Mouse (Mus musculus) central nervous system, embryonic 14 days (tissue): Measurements from ENCODE around the gene Kdm5a. TPM values are rescaled to one million over a fixed set of nuclear protein-coding genes. Genes with fewer than 3 reads are reported as not detected.

Experiments used
- polyA plus RNA-seq: library from polyadenylated mRNA; depleted of rRNA; stranded (reverse); fragments of >200 nt; gene quantifications from 2 replicates; pipeline ENCODE4 v1.2.3, GENCODE M21; 2012; rRNA removed

Kdm5a gene
- 13.8 and 13.9 TPM in 2 replicates for polyA plus RNA-seq

DNA sequence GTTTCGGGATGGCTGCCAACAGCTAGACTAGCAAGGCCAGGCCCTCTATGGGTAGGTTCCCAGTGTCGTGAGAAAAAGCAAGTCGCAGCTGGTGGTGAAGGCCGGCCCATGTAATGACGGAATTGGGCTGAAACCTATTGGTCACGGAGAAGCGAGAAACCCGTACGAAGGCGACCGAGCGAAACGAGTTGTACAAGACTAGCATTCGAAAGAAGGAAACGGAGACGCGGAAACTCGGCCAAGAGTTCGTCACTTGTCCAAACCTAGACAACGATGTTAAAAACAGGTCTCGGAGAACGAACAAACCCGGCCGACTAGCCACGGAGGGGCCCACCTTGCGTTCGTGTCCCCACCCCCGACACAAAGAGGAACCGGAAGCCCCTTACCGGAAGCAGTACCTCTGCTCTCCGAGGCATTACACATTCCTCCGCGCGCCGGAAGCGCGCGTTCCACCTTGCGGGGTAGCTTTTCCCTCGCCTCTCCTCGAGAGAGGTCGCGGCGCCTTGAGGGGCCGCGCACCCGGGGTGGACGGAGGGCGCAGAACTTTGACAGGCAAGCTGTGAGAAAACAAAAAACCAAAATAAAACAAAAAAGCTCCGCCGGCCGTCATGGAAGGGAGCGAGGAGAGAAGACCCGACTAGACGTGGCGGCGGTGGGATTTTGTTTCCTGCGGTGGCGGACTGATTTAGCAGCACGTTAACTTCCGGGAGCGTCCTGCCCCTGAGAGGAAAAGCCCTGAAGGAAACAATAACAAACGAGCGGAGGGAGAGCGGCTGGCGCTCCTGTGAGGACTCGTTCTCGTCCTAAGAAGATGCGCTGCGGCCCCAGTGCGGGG is at the start of gene Kdm5a, which contains the start of gene Ccdc77:
Kdm5a (plus strand) TSS at position 437 of the 835 bp plus-strand sequence.
Ccdc77 (minus strand) TSS at position 687 of the 835 bp plus-strand sequence.

DNA sequence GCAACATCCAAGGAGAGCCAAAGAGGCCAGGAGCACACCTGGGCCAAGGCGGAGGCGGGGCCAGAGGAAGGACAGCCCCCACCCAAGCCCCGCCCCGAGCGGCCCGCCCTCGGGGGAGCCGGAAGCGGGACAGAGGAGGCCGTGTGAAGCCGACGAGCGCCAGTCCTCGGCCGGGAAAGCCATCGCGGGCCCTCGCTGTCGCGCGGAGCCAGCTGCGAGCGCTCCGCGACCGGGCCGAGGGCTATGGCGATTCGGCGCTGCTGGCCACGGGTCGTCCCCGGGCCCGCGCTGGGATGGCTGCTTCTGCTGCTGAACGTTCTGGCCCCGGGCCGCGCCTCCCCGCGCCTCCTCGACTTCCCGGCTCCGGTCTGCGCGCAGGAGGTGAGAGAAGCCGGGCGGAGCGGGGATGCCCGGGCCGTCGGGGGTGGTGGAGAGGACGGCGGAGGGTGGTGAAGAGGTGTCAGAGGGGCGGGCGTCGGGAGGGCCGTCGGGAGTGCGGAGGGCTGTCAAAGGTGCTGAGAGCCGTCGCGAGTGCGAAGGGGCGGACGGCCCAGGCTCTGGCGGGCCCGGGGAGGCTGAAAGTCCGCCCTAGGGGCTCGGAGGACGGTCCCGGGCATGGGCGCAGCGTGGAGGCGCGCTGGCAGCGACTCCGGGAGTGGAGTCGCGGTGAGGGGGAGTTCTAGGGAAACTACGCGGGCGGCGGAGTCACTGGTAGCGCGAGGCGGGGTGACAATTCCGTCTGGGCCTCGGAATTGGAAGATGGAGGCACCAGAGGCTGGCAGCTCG is 99.4 kb downstream of the Kdm5a start, which contains the start of gene Il17ra:
Il17ra (plus strand) TSS at position 162 of the 786 bp plus-strand sequence.

DNA sequence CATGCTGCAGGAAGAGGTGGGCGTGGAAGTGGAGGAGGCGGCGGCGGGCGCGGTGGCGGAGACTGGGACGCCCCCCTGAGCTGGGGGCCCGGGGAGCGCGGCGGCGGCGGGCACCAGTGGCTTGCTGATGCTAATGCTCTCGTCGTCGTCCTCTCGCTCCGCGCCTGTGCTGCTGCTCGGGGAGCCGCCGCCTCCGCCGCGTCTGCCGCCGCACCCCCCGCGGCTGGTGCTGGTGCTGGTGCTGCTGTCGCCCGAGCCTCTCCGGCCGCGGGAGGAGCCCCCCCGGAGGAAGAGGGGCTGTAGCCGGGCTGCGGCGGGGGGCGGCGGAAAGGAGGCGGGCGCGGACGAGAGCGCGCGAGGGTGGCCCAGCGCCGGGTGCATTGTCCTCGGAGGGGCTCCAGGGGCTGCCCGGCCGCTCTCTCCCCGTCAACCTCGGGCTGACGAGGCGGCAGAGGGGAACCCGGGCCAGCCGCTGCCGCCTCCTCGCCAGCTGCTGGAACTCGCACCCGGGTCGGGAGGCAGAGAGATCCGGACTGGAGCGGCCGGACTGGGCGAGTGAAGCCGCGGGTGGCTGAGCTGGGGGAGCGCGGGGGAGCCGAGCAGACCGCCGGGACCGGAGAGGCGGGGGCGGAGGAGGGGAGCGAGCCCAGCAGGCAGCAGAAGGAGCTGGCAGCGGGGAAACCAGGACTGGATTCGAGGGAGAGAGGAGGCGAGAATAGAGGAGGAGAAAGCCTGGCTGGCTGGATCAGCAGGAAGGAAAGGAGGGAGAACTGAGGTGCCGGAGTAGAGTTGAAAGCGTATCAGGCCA is 129.7 kb downstream of the Kdm5a start, which contains the start of gene Tmem121b:
Tmem121b (minus strand) TSS at position 434 of the 808 bp plus-strand sequence.

Other genes starting within 250 kb of the Kdm5a start
- gene D330020A13Rik, start 69.8 kb upstream of the Kdm5a start, polyA plus RNA-seq = 0.10 and 0.29 TPM in 2 replicates
- 0.28 and 1.4 TPM in 2 replicates for gene B4galnt3, start 69.6 kb upstream of the Kdm5a start, polyA plus RNA-seq
- gene Ccdc77, start 250 bp downstream of the Kdm5a start, polyA plus RNA-seq = 13.2 and 14.2 TPM in 2 replicates
- 4.5 and 5.6 TPM in 2 replicates for gene Il17ra, start 99.1 kb downstream of the Kdm5a start, polyA plus RNA-seq
- 9.9 and 11.3 TPM in 2 replicates for gene Tmem121b, start 129.7 kb downstream of the Kdm5a start, polyA plus RNA-seq
- 23.5 and 24.9 TPM in 2 replicates for gene Hdhd5, start 167.2 kb downstream of the Kdm5a start, polyA plus RNA-seq